23 mouse cellular contexts compared by ENCODE assay signal in genomic region chr13:113938561-113938960, GRCm38 (mm10).
"Had no signal": no experiment of that assay in that cellular context is flagged by ENCODE, and none has a peak within 500 bp of the region (broad histone marks: within the 10 kb centered on the region; RNA-seq: fewer than 3 reads in every experiment).

No protein-coding gene starts in this region.

- H3K27ac ChIP-seq: kidney, postnatal 0 days; layer of hippocampus, adult 2 months; limb, embryonic 12.5 days; limb, embryonic 15.5 days; liver, embryonic 14.5 days; macrophage; midbrain, embryonic 10.5 days; midbrain, embryonic 13.5 days; neural tube, embryonic 13.5 days; stomach, postnatal 0 days had no signal

- DNase-seq: kidney, postnatal 25 days; layer of hippocampus, adult 9-11 months; liver, postnatal 0 days; lung, embryonic 14.5 days; retina, postnatal 1 day; right cerebral cortex, postnatal 25 days; thymus, adult 2 months; thymus, postnatal 14 days; thymus, postnatal 4 days had no signal

- H3K9ac ChIP-seq: limb, embryonic 12.5 days; limb, embryonic 15.5 days; liver, embryonic 14.5 days; liver, postnatal 0 days; lung, embryonic 14.5 days; midbrain, embryonic 13.5 days; neural tube, embryonic 13.5 days had no signal

- H3K4me2 ChIP-seq: limb, embryonic 12.5 days; limb, embryonic 15.5 days; liver, embryonic 11.5 days; lung, embryonic 14.5 days; midbrain, embryonic 13.5 days; neural tube, embryonic 13.5 days had no signal

- H3K36me3 ChIP-seq: limb, embryonic 12.5 days; limb, embryonic 15.5 days; midbrain, embryonic 10.5 days; midbrain, embryonic 13.5 days; neural tube, embryonic 13.5 days had no signal

- H3K4me1 ChIP-seq: midbrain, embryonic 13.5 days; neural tube, embryonic 13.5 days had no signal

- ATAC-seq: liver, postnatal 0 days; lung, postnatal 0 days; midbrain, embryonic 13.5 days; midbrain, embryonic 16.5 days had no signal

- H3K27me3 ChIP-seq: limb, embryonic 12.5 days; limb, embryonic 15.5 days; midbrain, embryonic 13.5 days had no signal

- H3K9me3 ChIP-seq: limb, embryonic 12.5 days; limb, embryonic 15.5 days; midbrain, embryonic 10.5 days; midbrain, embryonic 13.5 days; neural tube, embryonic 13.5 days had no signal

- H3K4me3 ChIP-seq: layer of hippocampus, adult 2 months; limb, embryonic 12.5 days; limb, embryonic 15.5 days; midbrain, embryonic 10.5 days; midbrain, embryonic 13.5 days; myocyte; neural tube, embryonic 13.5 days had no signal
